Mouse (Mus musculus): ENCODE results near the gene Acaca. TPM values are rescaled to one million over a fixed set of nuclear protein-coding genes. Genes with fewer than 3 reads are reported as not detected.

Acaca gene
- polyA plus RNA-seq (2014; fragmentation: Nextera tagmentation; extraction: Ambion mirVana) = 29.9 and 32.6 TPM in 2 replicates

- peaks cover 2% of the 10 kb centered on the region; the same call in 1 of the 2 replicates for H3K36me3 ChIP-seq (ENCODE audit: control insufficient read depth, insufficient read depth, low read length)
- ATAC-seq (ENCODE audit: low FRiP score) = peak; percentile 94
- H3K4me3 ChIP-seq (ENCODE audit: low read depth, low read length) = peak within 1 kb of the TSS; percentile 80
- H3K4me1 ChIP-seq (ENCODE audit: control insufficient read depth, insufficient read depth, low read length) = peaks cover 9% of the 10 kb centered on the region; the same call in 1 of the 2 replicates
- peak within 1 kb of the TSS; percentile 87 for H3K4me2 ChIP-seq
- peak; percentile 100 for DNase-seq (ENCODE audit: low spot score, missing footprints)
- no peaks in the 10 kb centered on the region for H3K27me3 ChIP-seq (ENCODE audit: control insufficient read depth, insufficient read depth, low read length)
- no peak within 1 kb of the TSS for H3K27ac ChIP-seq (ENCODE audit: low read depth, low read length)
- no peaks in the 10 kb centered on the region for H3K9me3 ChIP-seq (ENCODE audit: control insufficient read depth, low read length)
- peak within 1 kb of the TSS; percentile 86 for H3K9ac ChIP-seq (ENCODE audit: low read length)
- WGBS = under 1% methylated on average over 62 of the region's 83 CpGs
Observed at GRCm38 (mm10) chr11:84128943-84129798, at the start of gene Acaca, which contains the start of gene Tada2a. TSS of gene Acaca (plus strand) at chr11:84129672. TSS of gene Tada2a (minus strand) at chr11:84129600.

DNA sequence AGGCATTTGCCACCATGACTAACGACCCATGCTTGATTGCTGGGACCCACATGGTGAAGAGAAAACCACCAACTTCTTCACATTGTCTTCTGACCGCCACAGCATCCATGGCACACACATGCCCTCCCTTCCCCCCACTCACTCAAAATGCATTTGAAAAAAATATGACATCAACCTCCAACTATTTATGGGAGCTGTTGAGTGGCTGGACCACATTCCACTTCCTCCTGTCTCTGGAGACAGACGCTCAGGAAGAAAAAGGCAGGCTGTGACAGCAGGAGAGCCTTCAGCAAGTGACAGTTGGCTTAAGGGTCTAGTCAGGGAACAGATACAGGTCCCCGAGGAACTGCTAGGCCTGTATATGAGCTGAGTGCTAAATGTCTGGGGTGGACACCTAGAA, 49.6 kb upstream of the Acaca start:
- DNase-seq (ENCODE audit: low spot score, missing footprints) (no peak), ATAC-seq (ENCODE audit: low FRiP score) (no peak)
- Histone ChIP-seq H3K9me3 (ENCODE audit: control insufficient read depth, low read length) (no peaks in the 10 kb centered on the region), H3K4me3 (ENCODE audit: low read depth, low read length) (no peak overlapping the region), H3K27me3 (ENCODE audit: control insufficient read depth, insufficient read depth, low read length) (no peaks in the 10 kb centered on the region), H3K9ac (ENCODE audit: low read length) (no peak overlapping the region), H3K4me2 (no peak overlapping the region), H3K36me3 (ENCODE audit: control insufficient read depth, insufficient read depth, low read length) (no peaks in the 10 kb centered on the region), H3K4me1 (ENCODE audit: control insufficient read depth, insufficient read depth, low read length) (no peaks in the 10 kb centered on the region), H3K27ac (ENCODE audit: low read depth, low read length) (no peak overlapping the region)
- WGBS = 90% methylated on average over 4 of the region's 4 CpGs

GRCm38 (mm10) chr11:84080327-84080726, 49.1 kb upstream of the Acaca start:
- no peaks in the 10 kb centered on the region for H3K27me3 ChIP-seq (ENCODE audit: control insufficient read depth, insufficient read depth, low read length)
- H3K4me1 ChIP-seq (ENCODE audit: control insufficient read depth, insufficient read depth, low read length) = no peaks in the 10 kb centered on the region
- no peak for ATAC-seq (ENCODE audit: low FRiP score)
- no peak for DNase-seq (ENCODE audit: low spot score, missing footprints)
- H3K4me3 ChIP-seq (ENCODE audit: low read depth, low read length) = no peak overlapping the region
- no peak overlapping the region for H3K9ac ChIP-seq (ENCODE audit: low read length)
- whole genome bisulfite sequencing = 88% methylated on average over 3 of the region's 3 CpGs
- H3K9me3 ChIP-seq (ENCODE audit: control insufficient read depth, low read length) = no peaks in the 10 kb centered on the region
- H3K4me2 ChIP-seq = no peak overlapping the region
- H3K36me3 ChIP-seq (ENCODE audit: control insufficient read depth, insufficient read depth, low read length) = no peaks in the 10 kb centered on the region
- H3K27ac ChIP-seq (ENCODE audit: low read depth, low read length) = no peak overlapping the region

DNA sequence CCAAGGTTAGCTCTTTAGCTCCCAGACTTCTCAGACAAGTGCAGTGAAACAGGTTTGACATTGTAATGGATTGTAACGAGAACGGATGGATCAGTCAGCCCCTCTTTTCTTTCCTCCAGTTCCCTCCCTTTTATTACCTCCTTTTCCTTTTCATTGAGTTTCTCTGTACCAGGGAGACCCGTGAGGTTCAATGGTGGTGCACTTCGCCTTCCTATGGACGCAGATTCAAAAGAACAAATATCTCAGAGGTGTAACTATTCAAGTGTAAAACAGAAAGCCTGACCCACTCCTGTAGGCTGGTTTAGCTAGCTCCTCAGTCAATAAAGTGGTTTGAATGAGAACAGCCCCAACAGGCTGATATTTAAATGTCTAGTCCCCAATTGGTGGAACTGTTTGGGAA, 47.6 kb upstream of the Acaca start:
- Histone ChIP-seq H3K27me3 (ENCODE audit: control insufficient read depth, insufficient read depth, low read length) (no peaks in the 10 kb centered on the region), H3K27ac (ENCODE audit: low read depth, low read length) (no peak overlapping the region), H3K36me3 (ENCODE audit: control insufficient read depth, insufficient read depth, low read length) (no peaks in the 10 kb centered on the region), H3K4me1 (ENCODE audit: control insufficient read depth, insufficient read depth, low read length) (no peaks in the 10 kb centered on the region), H3K9ac (ENCODE audit: low read length) (no peak overlapping the region), H3K9me3 (ENCODE audit: control insufficient read depth, low read length) (no peaks in the 10 kb centered on the region), H3K4me3 (ENCODE audit: low read depth, low read length) (no peak overlapping the region), H3K4me2 (no peak overlapping the region)
- 93% methylated on average over 5 of the region's 5 CpGs for WGBS
- DNase-seq (ENCODE audit: low spot score, missing footprints) = no peak
- ATAC-seq (ENCODE audit: low FRiP score) = no peak

GRCm38 (mm10) chr11:84090572-84090971, 38.9 kb upstream of the Acaca start:
- no peak overlapping the region for H3K4me3 ChIP-seq (ENCODE audit: low read depth, low read length)
- H3K9ac ChIP-seq (ENCODE audit: low read length) = no peak overlapping the region
- 91% methylated on average over 8 of the region's 8 CpGs for WGBS
- H3K27ac ChIP-seq (ENCODE audit: low read depth, low read length) = no peak overlapping the region
- DNase-seq (ENCODE audit: low spot score, missing footprints) = no peak
- no peaks in the 10 kb centered on the region for H3K27me3 ChIP-seq (ENCODE audit: control insufficient read depth, insufficient read depth, low read length)
- no peaks in the 10 kb centered on the region for H3K4me1 ChIP-seq (ENCODE audit: control insufficient read depth, insufficient read depth, low read length)
- ATAC-seq (ENCODE audit: low FRiP score) = no peak
- no peaks in the 10 kb centered on the region for H3K9me3 ChIP-seq (ENCODE audit: control insufficient read depth, low read length)
- peaks cover 3% of the 10 kb centered on the region; the same call in 1 of the 2 replicates for H3K36me3 ChIP-seq (ENCODE audit: control insufficient read depth, insufficient read depth, low read length)
- no peak overlapping the region for H3K4me2 ChIP-seq

- Histone ChIP-seq H3K4me1 (ENCODE audit: control insufficient read depth, insufficient read depth, low read length) (no peaks in the 10 kb centered on the region), H3K4me2 (no peak overlapping the region), H3K4me3 (ENCODE audit: low read depth, low read length) (no peak overlapping the region), H3K27me3 (ENCODE audit: control insufficient read depth, insufficient read depth, low read length) (no peaks in the 10 kb centered on the region), H3K9me3 (ENCODE audit: control insufficient read depth, low read length) (no peaks in the 10 kb centered on the region), H3K27ac (ENCODE audit: low read depth, low read length) (no peak overlapping the region), H3K36me3 (ENCODE audit: control insufficient read depth, insufficient read depth, low read length) (0 out of 2 replicates have a peak, but pooled peaks cover under 1% of the 10 kb centered on the region), H3K9ac (ENCODE audit: low read length) (no peak overlapping the region)
- 91% methylated on average over 4 of the region's 4 CpGs for WGBS
- no peak for DNase-seq (ENCODE audit: low spot score, missing footprints)
- ATAC-seq (ENCODE audit: low FRiP score) = no peak
Observed at GRCm38 (mm10) chr11:84095084-84095483, 34.4 kb upstream of the Acaca start.

DNA sequence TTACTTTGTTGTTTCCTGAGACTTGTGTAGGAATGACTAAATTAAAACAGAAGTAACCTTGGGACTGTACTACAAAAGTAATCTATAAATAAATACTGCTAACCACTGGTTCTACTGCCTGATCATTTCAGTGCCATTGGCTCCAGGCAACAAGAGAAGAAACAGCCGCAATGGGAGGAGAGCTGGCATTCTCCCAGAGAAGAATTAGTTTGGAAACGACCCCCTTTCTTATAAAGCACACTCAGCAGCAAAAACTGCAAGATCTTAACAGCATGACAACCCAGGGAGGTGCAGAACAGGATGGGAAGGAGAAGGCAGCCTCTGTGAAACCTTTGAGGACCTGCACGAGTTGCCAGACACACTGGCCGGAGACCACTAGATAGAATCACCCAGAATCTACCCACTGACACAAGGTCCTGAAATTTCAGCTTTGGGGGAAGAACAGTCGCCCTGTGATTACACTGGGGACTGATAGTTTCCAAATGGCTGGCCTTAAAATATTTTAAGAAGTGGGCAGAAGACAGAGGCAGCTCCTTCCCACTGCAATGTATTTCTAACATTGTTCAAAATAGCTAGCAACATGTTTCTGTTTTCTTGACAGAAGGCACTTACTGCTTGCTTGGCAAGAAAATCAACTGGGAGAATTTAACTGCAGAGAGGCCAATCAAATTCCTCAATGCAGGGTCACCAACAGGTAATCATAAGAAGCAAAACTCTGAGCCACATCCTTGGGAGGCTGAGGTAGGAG, 32.0 kb upstream of the Acaca start:
- ATAC-seq (ENCODE audit: low FRiP score) (no peak), DNase-seq (ENCODE audit: low spot score, missing footprints) (no peak)
- 91% methylated on average over 5 of the region's 5 CpGs for WGBS

GRCm38 (mm10) chr11:84101182-84101581, 28.3 kb upstream of the Acaca start:
- H3K4me2 ChIP-seq = no peak overlapping the region
- H3K27me3 ChIP-seq (ENCODE audit: control insufficient read depth, insufficient read depth, low read length) = no peaks in the 10 kb centered on the region
- H3K36me3 ChIP-seq (ENCODE audit: control insufficient read depth, insufficient read depth, low read length) = peaks cover 12% of the 10 kb centered on the region
- no peak for ATAC-seq (ENCODE audit: low FRiP score)
- no peak overlapping the region for H3K9ac ChIP-seq (ENCODE audit: low read length)
- H3K9me3 ChIP-seq (ENCODE audit: control insufficient read depth, low read length) = no peaks in the 10 kb centered on the region
- H3K4me3 ChIP-seq (ENCODE audit: low read depth, low read length) = no peak overlapping the region
- H3K27ac ChIP-seq (ENCODE audit: low read depth, low read length) = no peak overlapping the region
- no peaks in the 10 kb centered on the region for H3K4me1 ChIP-seq (ENCODE audit: control insufficient read depth, insufficient read depth, low read length)
- no peak for DNase-seq (ENCODE audit: low spot score, missing footprints)

More for the DNA sequence above, 32.0 kb upstream of the Acaca start:
- no peak overlapping the region for H3K4me3 ChIP-seq (ENCODE audit: low read depth, low read length)
- H3K4me2 ChIP-seq = no peak overlapping the region
- H3K4me1 ChIP-seq (ENCODE audit: control insufficient read depth, insufficient read depth, low read length) = no peaks in the 10 kb centered on the region
- peaks cover 3% of the 10 kb centered on the region; the same call in 1 of the 2 replicates for H3K36me3 ChIP-seq (ENCODE audit: control insufficient read depth, insufficient read depth, low read length)
- no peak overlapping the region for H3K27ac ChIP-seq (ENCODE audit: low read depth, low read length)
- no peaks in the 10 kb centered on the region for H3K9me3 ChIP-seq (ENCODE audit: control insufficient read depth, low read length)
- H3K9ac ChIP-seq (ENCODE audit: low read length) = no peak overlapping the region
- H3K27me3 ChIP-seq (ENCODE audit: control insufficient read depth, insufficient read depth, low read length) = no peaks in the 10 kb centered on the region

GRCm38 (mm10) chr11:84104036-84104435, 25.4 kb upstream of the Acaca start:
- Histone ChIP-seq H3K36me3 (ENCODE audit: control insufficient read depth, insufficient read depth, low read length) (peaks cover 12% of the 10 kb centered on the region), H3K27ac (ENCODE audit: low read depth, low read length) (no peak overlapping the region), H3K4me2 (no peak overlapping the region), H3K9me3 (ENCODE audit: control insufficient read depth, low read length) (no peaks in the 10 kb centered on the region), H3K4me3 (ENCODE audit: low read depth, low read length) (no peak overlapping the region), H3K27me3 (ENCODE audit: control insufficient read depth, insufficient read depth, low read length) (no peaks in the 10 kb centered on the region), H3K4me1 (ENCODE audit: control insufficient read depth, insufficient read depth, low read length) (no peaks in the 10 kb centered on the region), H3K9ac (ENCODE audit: low read length) (no peak overlapping the region)
- 95% methylated on average over 6 of the region's 6 CpGs for WGBS
- ATAC-seq (ENCODE audit: low FRiP score) (no peak), DNase-seq (ENCODE audit: low spot score, missing footprints) (no peak)
